Mouse (Mus musculus) liver, postnatal 0 days (tissue): ENCODE data around the gene Dpep2nb. TPM values are rescaled to one million over a fixed set of nuclear protein-coding genes. Genes with fewer than 3 reads are reported as not detected.
A peak's percentile ranks its signal among the peaks of the same experiment; 100 is the strongest.

Experiments
- ATAC-seq: fragments of 200-750 bp; cut with Nextera tagmentation; 2 replicates; pipeline ENCODE4 v1.8.0; 2017; ENCODE audit warnings: mild to moderate bottlenecking, moderate library complexity
- DNase-seq: peaks from one replicate; pipeline ENCODE4 v3.0.0-alpha.2; 2016
- H3K27ac ChIP-seq: fragments of 300-500 bp; sonication (generic); 2 replicates; pipeline ENCODE4 v1.5.1; 2014; ENCODE audit warnings: antibody characterized with exemption, moderate library complexity, mild to moderate bottlenecking, low read depth
- H3K27me3 ChIP-seq: fragments of 300-500 bp; sonication (generic); 2 replicates; pipeline ENCODE4 v1.6.1; 2014; ENCODE audit warnings: low read length, control low read depth, mixed read lengths; ENCODE audit not compliant: insufficient read depth
- H3K36me3 ChIP-seq: fragments of 300-500 bp; sonication (generic); replicated peaks from 2 replicates; pipeline ENCODE4 v1.6.1; 2014; ENCODE audit warnings: mild to moderate bottlenecking, control low read depth, low read length, moderate library complexity, mixed read lengths; ENCODE audit not compliant: insufficient read depth
- H3K4me1 ChIP-seq: fragments of 300-500 bp; sonication (generic); 2 replicates; pipeline ENCODE4 v1.6.1; 2014; ENCODE audit warnings: antibody characterized with exemption, mild to moderate bottlenecking, control low read depth; ENCODE audit not compliant: insufficient read depth
- H3K4me2 ChIP-seq: fragments of 300-500 bp; sonication (generic); 2 replicates; pipeline ENCODE4 v1.6.1; 2014; ENCODE audit warnings: low read depth, mild to moderate bottlenecking, low read length, moderate library complexity, mixed read lengths
- H3K4me3 ChIP-seq: fragments of 300-500 bp; sonication (generic); 2 replicates; pipeline ENCODE4 v1.5.1; 2014; ENCODE audit warnings: low read depth, low read length
- H3K9ac ChIP-seq: fragments of 300-500 bp; sonication (generic); replicated peaks from 2 replicates; pipeline ENCODE4 v1.6.1; 2014; ENCODE audit warnings: mild to moderate bottlenecking, moderate library complexity
- H3K9me3 ChIP-seq: fragments of 300-500 bp; sonication (generic); 2 replicates; pipeline ENCODE4 v1.6.1; 2016; ENCODE audit warnings: mild to moderate bottlenecking, control low read depth, low read length, mixed read lengths
- CTCF ChIP-seq: sonication (generic); IDR thresholded peaks from 2 replicates; pipeline ENCODE4 v1.5.1; 2016; ENCODE audit warnings: antibody characterized with exemption, low read depth
- EP300 ChIP-seq: IDR thresholded peaks from 2 replicates; pipeline ENCODE4 v1.6.1; 2016; ENCODE audit warnings: antibody characterized with exemption, low read depth, mild to moderate bottlenecking
- WGBS: fragments of 180-500 bp; shearing (Covaris S2); extraction: QIAGEN DNeasy Blood & Tissue Kit; methylation state at CpG from one replicate; pipeline ENCODE4 v1.1.7; 2014; ENCODE audit not compliant: insufficient replicate concordance; 5-methylcytosine and 5-hydroxymethylcytosine counted together
- polyA plus RNA-seq: library from polyadenylated mRNA; unstranded; fragments of >200 nt; fragmentation: Nextera tagmentation; extraction: Ambion mirVana; gene quantifications from 2 replicates; pipeline ENCODE4 v1.2.1, GENCODE M21; 2015

Gene Dpep2nb
- not detected in 2 replicates for polyA plus RNA-seq

GRCm38 (mm10) chr8:106005875-106006274 is at the start of gene Dpep2nb:
TSS of gene Dpep2nb (minus strand) at chr8:106005975.
- no peak for ATAC-seq
- no peak within 1 kb of the TSS for H3K27ac ChIP-seq
- 81% methylated on average over 4 of the region's 4 CpGs for WGBS
- no peak within 1 kb of the TSS for H3K4me2 ChIP-seq
- no peak within 1 kb of the TSS for H3K4me3 ChIP-seq
- H3K9ac ChIP-seq = no peak within 1 kb of the TSS
- H3K36me3 ChIP-seq = no peaks in the 10 kb centered on the region
- H3K27me3 ChIP-seq = no peaks in the 10 kb centered on the region
- no peaks in the 10 kb centered on the region for H3K9me3 ChIP-seq
- peaks cover 14% of the 10 kb centered on the region for H3K4me1 ChIP-seq
- TF ChIP-seq CTCF = no peak
- no peak for TF ChIP-seq EP300
- DNase-seq = no peak

- no peak for DNase-seq
- no peaks in the 10 kb centered on the region for H3K27me3 ChIP-seq
- H3K4me2 ChIP-seq = peak overlapping the region; percentile 27; the same call in 1 of the 2 replicates
- 0 out of 2 replicates have a peak, but pooled peaks cover 10% of the 10 kb centered on the region for H3K36me3 ChIP-seq
- TF ChIP-seq CTCF (no peak), EP300 (no peak)
- H3K9ac ChIP-seq = no peak overlapping the region
- WGBS = 67% methylated on average over 3 of the region's 3 CpGs
- H3K27ac ChIP-seq = peak overlapping the region; percentile 91
- no peak overlapping the region for H3K4me3 ChIP-seq
- ATAC-seq = no peak
- no peaks in the 10 kb centered on the region for H3K9me3 ChIP-seq
- H3K4me1 ChIP-seq = peaks cover 30% of the 10 kb centered on the region
Measured at GRCm38 (mm10) chr8:106055038-106055437, 49.3 kb upstream of the Dpep2nb start.

- DNase-seq (peak; percentile 74), ATAC-seq (peak; percentile 26; the same call in 1 of the 2 replicates)
- Histone ChIP-seq H3K27me3 (no peaks in the 10 kb centered on the region), H3K4me2 (peak overlapping the region; percentile 27), H3K9ac (peak overlapping the region; percentile 19; the same call in 1 of the 2 replicates), H3K27ac (peak overlapping the region; percentile 91), H3K36me3 (0 out of 2 replicates have a peak, but pooled peaks cover 13% of the 10 kb centered on the region), H3K9me3 (no peaks in the 10 kb centered on the region), H3K4me3 (no peak overlapping the region), H3K4me1 (peaks cover 30% of the 10 kb centered on the region)
- peak; percentile 60 for TF ChIP-seq EP300
- TF ChIP-seq CTCF = no peak
- 25% methylated on average over 6 of the region's 6 CpGs for WGBS
Measured at GRCm38 (mm10) chr8:106054190-106054811, 48.5 kb upstream of the Dpep2nb start.

- no peaks in the 10 kb centered on the region for H3K27me3 ChIP-seq
- peak overlapping the region; percentile 11; the same call in 1 of the 2 replicates for H3K4me3 ChIP-seq
- H3K27ac ChIP-seq = peak overlapping the region; percentile 91
- WGBS = 65% methylated on average over 9 of the region's 9 CpGs
- no peak for TF ChIP-seq CTCF
- TF ChIP-seq EP300 = no peak
- H3K36me3 ChIP-seq = 0 out of 2 replicates have a peak, but pooled peaks cover 13% of the 10 kb centered on the region
- DNase-seq = peak; percentile 47
- ATAC-seq = peak; percentile 62
- no peak overlapping the region for H3K4me2 ChIP-seq
- peaks cover 31% of the 10 kb centered on the region for H3K4me1 ChIP-seq
- H3K9ac ChIP-seq = no peak overlapping the region
- no peaks in the 10 kb centered on the region for H3K9me3 ChIP-seq
Measured at GRCm38 (mm10) chr8:106052510-106053089, 46.8 kb upstream of the Dpep2nb start.

GRCm38 (mm10) chr8:106051068-106051467 is 45.3 kb upstream of the Dpep2nb start:
- H3K27me3 ChIP-seq = no peaks in the 10 kb centered on the region
- H3K9me3 ChIP-seq = no peaks in the 10 kb centered on the region
- H3K27ac ChIP-seq = 0 out of 2 replicates have a peak overlapping the region, but pooled peaks have one; percentile 91
- H3K4me1 ChIP-seq = peaks cover 37% of the 10 kb centered on the region
- 0 out of 2 replicates have a peak, but pooled peaks cover 13% of the 10 kb centered on the region for H3K36me3 ChIP-seq
- ATAC-seq (no peak), DNase-seq (no peak)
- peak overlapping the region; percentile 52 for H3K4me2 ChIP-seq
- 83% methylated on average over 3 of the region's 3 CpGs for WGBS
- peak overlapping the region; percentile 42; the same call in 1 of the 2 replicates for H3K9ac ChIP-seq
- peak overlapping the region; percentile 11; the same call in 1 of the 2 replicates for H3K4me3 ChIP-seq
- TF ChIP-seq CTCF (no peak), EP300 (no peak)

- Histone ChIP-seq H3K4me1 (peaks cover 31% of the 10 kb centered on the region), H3K9me3 (no peaks in the 10 kb centered on the region), H3K27me3 (no peaks in the 10 kb centered on the region), H3K36me3 (0 out of 2 replicates have a peak, but pooled peaks cover 13% of the 10 kb centered on the region), H3K4me3 (no peak overlapping the region), H3K9ac (no peak overlapping the region), H3K4me2 (no peak overlapping the region), H3K27ac (no peak overlapping the region)
- ATAC-seq = no peak
- WGBS = 77% methylated on average over 6 of the region's 6 CpGs
- TF ChIP-seq CTCF (no peak), EP300 (no peak)
- DNase-seq = no peak
Measured at GRCm38 (mm10) chr8:106049840-106050239, 44.1 kb upstream of the Dpep2nb start.
